Mouse (Mus musculus) gastrocnemius, postnatal 4 days (tissue): ENCODE measurements around the gene Zcchc10. TPM values are rescaled to one million over a fixed set of nuclear protein-coding genes. Genes with fewer than 3 reads are reported as not detected.

Experiments used
- DNase-seq, 2 experiments: peaks; one replicate each; pipeline ENCODE4 v3.0.0; 2021 to 2022; ENCODE audit warnings: low spot score in 2 of 2, mixed read lengths in 2 of 2
- total RNA-seq, 2 experiments: library from RNA; stranded (reverse); gene quantifications; 2 replicates each; pipeline ENCODE4 v1.2.3; 2021

Zcchc10 gene
- total RNA-seq, 2 experiments from 2014 or later = 10.5 to 10.7 TPM

DNA sequence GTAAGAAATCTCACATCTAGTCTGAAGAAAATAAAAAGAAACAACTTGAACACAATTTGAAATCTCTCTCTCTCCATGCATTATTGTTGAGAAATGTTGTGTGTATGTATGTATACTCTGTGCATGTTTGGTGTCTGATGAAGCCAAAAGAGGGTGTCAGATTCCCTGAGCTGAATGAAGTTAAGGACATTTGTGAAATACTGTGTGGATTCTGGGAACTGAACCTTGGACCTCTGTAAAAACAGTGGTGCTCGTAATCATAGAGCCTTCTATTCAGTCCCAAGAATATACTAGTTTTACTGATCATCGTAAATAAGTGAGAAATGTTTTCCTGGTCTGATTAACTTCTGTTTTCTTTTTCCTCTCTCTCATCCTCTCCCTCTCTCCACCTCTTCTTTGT, 42.6 kb downstream of the Zcchc10 start:
- no peak for DNase-seq

DNA sequence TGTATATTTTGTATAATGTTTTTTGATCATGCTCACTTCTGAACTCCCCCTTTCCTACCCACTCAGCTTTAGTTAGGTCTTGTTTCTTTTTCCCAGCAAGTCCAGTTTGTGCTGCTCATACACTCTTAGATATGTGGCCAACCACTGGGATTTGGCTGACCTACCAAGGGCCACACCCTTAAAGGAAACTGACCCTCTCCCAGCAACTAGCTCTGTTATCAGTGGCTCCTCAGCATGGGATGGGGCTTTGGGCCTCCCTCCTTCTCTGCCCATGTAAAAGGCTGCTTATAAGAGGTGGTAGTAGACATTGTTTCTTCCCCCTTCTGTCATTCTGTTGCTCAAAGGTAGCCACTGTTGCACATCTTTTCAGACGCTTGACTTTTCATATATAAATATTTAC, 54.4 kb downstream of the Zcchc10 start:
- DNase-seq = no peak

Other genes with a start within 250 kb of the Zcchc10 start
- gene Hspa4, start 24.2 kb upstream of the Zcchc10 start, total RNA-seq = 100 to 1,000 TPM; 107 to 124 TPM
- 100 to 1,000 TPM; 146 to 154 TPM for gene Aff4, start 26.2 kb downstream of the Zcchc10 start, total RNA-seq
- gene Leap2, start 98.5 kb downstream of the Zcchc10 start, total RNA-seq = not detected
- 100 to 1,000 TPM; 694 to 764 TPM for gene Uqcrq, start 106.2 kb downstream of the Zcchc10 start, total RNA-seq
- gene Gdf9, start 106.3 kb downstream of the Zcchc10 start, total RNA-seq = 1 to 10 TPM in 1 of 2 experiments, under 1 TPM in 1; 0.86 to 1.0 TPM
- gene Gm10447, start 132.4 kb downstream of the Zcchc10 start, total RNA-seq = not detected
- under 1 TPM; 0.49 to 0.81 TPM for gene Shroom1, start 132.5 kb downstream of the Zcchc10 start, total RNA-seq
- gene Gm9837, start 145.8 kb downstream of the Zcchc10 start, total RNA-seq = not detected
- not detected for gene Gm9945, start 155.5 kb downstream of the Zcchc10 start, total RNA-seq
- under 1 TPM; 0.16 to 0.25 TPM for gene Sowaha, start 155.6 kb downstream of the Zcchc10 start, total RNA-seq
- gene Sept8, start 194.6 kb downstream of the Zcchc10 start, total RNA-seq = 10 to 100 TPM; 85.8 to 88.6 TPM
- 10 to 100 TPM; 15.9 to 18.2 TPM for gene Kif3a, start 242.7 kb downstream of the Zcchc10 start, total RNA-seq